Mouse (Mus musculus) heart, embryonic 14.5 days (tissue): ENCODE results near the gene Palm3. TPM values are rescaled to one million over a fixed set of nuclear protein-coding genes. Genes with fewer than 3 reads are reported as not detected.
A peak's percentile ranks its signal among the peaks of the same experiment; 100 is the strongest.

Experiments
- ATAC-seq: fragments of 200-750 bp; cut with Nextera tagmentation; 2 replicates; pipeline ENCODE4 v1.8.0; 2017; ENCODE audit warnings: low read depth, moderate TSS enrichment; ENCODE audit not compliant: insufficient number of reproducible peaks, insufficient read depth, low FRiP score
- H3K27ac ChIP-seq, 2 experiments: fragments of 200-500 bp in 1 of 2; fragments of 300-500 bp in 1 of 2; sonication (generic) in 1 of 2; replicated peaks in 1 of 2; 2 replicates each; pipeline ENCODE4 v1.5.1; 2012 to 2014; ENCODE audit warnings: low read depth in 2 of 2, low read length in 2 of 2, control low read depth in 1 of 2, mild to moderate bottlenecking in 1 of 2, mixed read lengths in 1 of 2; ENCODE audit not compliant: control insufficient read depth in 1 of 2, insufficient read depth in 1 of 2
- H3K27me3 ChIP-seq: fragments of 300-500 bp; sonication (generic); 2 replicates; pipeline ENCODE4 v1.6.1; 2014; ENCODE audit warnings: mild to moderate bottlenecking, low read length, control low read depth; ENCODE audit not compliant: control insufficient read depth, insufficient read depth
- H3K36me3 ChIP-seq: fragments of 300-500 bp; sonication (generic); 2 replicates; pipeline ENCODE4 v1.6.1; 2014; ENCODE audit warnings: mild to moderate bottlenecking, control low read depth, low read length, mixed read lengths; ENCODE audit not compliant: control insufficient read depth, insufficient read depth
- H3K4me1 ChIP-seq, 2 experiments: fragments of 200-500 bp in 1 of 2; fragments of 300-500 bp in 1 of 2; sonication (generic) in 1 of 2; 2 replicates each; pipeline ENCODE4 v1.6.1; 2012 to 2014; ENCODE audit warnings: low read length in 2 of 2, control low read depth in 1 of 2, mixed read lengths in 1 of 2; ENCODE audit not compliant: control insufficient read depth in 2 of 2, insufficient read depth in 2 of 2
- H3K4me2 ChIP-seq: fragments of 300-500 bp; sonication (generic); 2 replicates; pipeline ENCODE4 v1.6.1; 2014; ENCODE audit warnings: mild to moderate bottlenecking, low read length
- H3K4me3 ChIP-seq, 2 experiments: fragments of 200-500 bp in 1 of 2; fragments of 300-500 bp in 1 of 2; sonication (generic) in 1 of 2; 2 replicates each; pipeline ENCODE4 v1.5.1; 2012 to 2014; ENCODE audit warnings: low read length in 2 of 2, mild to moderate bottlenecking in 2 of 2, control low read depth in 1 of 2, low read depth in 1 of 2, moderate library complexity in 1 of 2; ENCODE audit not compliant: control insufficient read depth in 1 of 2, insufficient read depth in 1 of 2
- H3K9ac ChIP-seq: fragments of 300-500 bp; sonication (generic); 2 replicates; pipeline ENCODE4 v1.6.1; 2014; ENCODE audit warnings: mild to moderate bottlenecking, low read length
- H3K9me3 ChIP-seq: fragments of 300-500 bp; sonication (generic); 2 replicates; pipeline ENCODE4 v1.6.1; 2016; ENCODE audit warnings: low read length, control low read depth; ENCODE audit not compliant: control insufficient read depth
- WGBS: fragments of 180-500 bp; shearing (Covaris S2); extraction: QIAGEN DNeasy Blood & Tissue Kit; methylation state at CpG from one replicate; pipeline ENCODE4 v1.1.7; 2014; 5-methylcytosine and 5-hydroxymethylcytosine counted together
- polyA plus RNA-seq: library from polyadenylated mRNA; unstranded; fragments of >200 nt; fragmentation: Nextera tagmentation; extraction: Ambion mirVana; gene quantifications from 2 replicates; pipeline ENCODE4 v1.2.1, GENCODE M21; 2014

Gene Palm3
- polyA plus RNA-seq: 0.13 and 1.2 TPM in 2 replicates

- Histone ChIP-seq H3K27me3 (peaks cover 32% of the 10 kb centered on the region), H3K9me3 (peaks cover 1% of the 10 kb centered on the region; the same call in 1 of the 2 replicates), H3K9ac (no peak within 1 kb of the TSS), H3K4me2 (0 out of 2 replicates have a peak within 1 kb of the TSS, but pooled peaks have one; percentile 13), H3K4me3 (no peak within 1 kb of the TSS), H3K4me1 (peaks cover 22 to 38% of the 10 kb centered on the region in 2 experiments), H3K27ac (no peak within 1 kb of the TSS), H3K36me3 (no peaks in the 10 kb centered on the region)
- ATAC-seq: no peak
- 12% methylated on average over 18 of the region's 18 CpGs for WGBS
Observed at GRCm38 (mm10) chr8:84021096-84021495, at the start of gene Palm3. Gene Palm3 (plus strand): TSS chr8:84021471.

GRCm38 (mm10) chr8:83971661-83972060 lies 49.6 kb upstream of the Palm3 start:
- H3K9ac ChIP-seq: peak overlapping the region; percentile 87
- H3K9me3 ChIP-seq: no peaks in the 10 kb centered on the region
- peak overlapping the region; percentile 47 to 77; a peak in 2 of 4 replicates for H3K27ac ChIP-seq
- ATAC-seq: no peak
- WGBS: 75% methylated on average over 6 of the region's 6 CpGs
- H3K4me3 ChIP-seq: peak overlapping the region; percentile 84 to 96
- peak overlapping the region; percentile 86 for H3K4me2 ChIP-seq
- H3K4me1 ChIP-seq: peaks cover 10 to 32% of the 10 kb centered on the region in 2 experiments
- no peaks in the 10 kb centered on the region for H3K27me3 ChIP-seq
- H3K36me3 ChIP-seq: peaks cover 32% of the 10 kb centered on the region

- peak within 1 kb of the TSS; percentile 96 for H3K9ac ChIP-seq
Observed at GRCm38 (mm10) chr8:83972150-83973120, 48.8 kb upstream of the Palm3 start, which contains the start of gene Prkaca. Gene Prkaca (plus strand): TSS chr8:83972993.

GRCm38 (mm10) chr8:83973161-83974031 lies 47.9 kb upstream of the Palm3 start:
- Histone ChIP-seq H3K27ac (peak overlapping the region; percentile 49 to 82), H3K4me1 (peaks cover 27 to 49% of the 10 kb centered on the region in 2 experiments)

More at GRCm38 (mm10) chr8:83972150-83973120, 48.8 kb upstream of the Palm3 start, which contains the start of gene Prkaca:
- under 1% methylated on average over 84 of the region's 94 CpGs for WGBS
- Histone ChIP-seq H3K27ac (peak within 1 kb of the TSS; percentile 49 to 82), H3K9me3 (no peaks in the 10 kb centered on the region), H3K36me3 (peaks cover 25% of the 10 kb centered on the region), H3K4me3 (peak within 1 kb of the TSS; percentile 84 to 96), H3K4me2 (peak within 1 kb of the TSS; percentile 86), H3K4me1 (peaks cover 18 to 40% of the 10 kb centered on the region in 2 experiments), H3K27me3 (no peaks in the 10 kb centered on the region)
- peak; percentile 99 for ATAC-seq

GRCm38 (mm10) chr8:83974521-83974920 lies 46.8 kb upstream of the Palm3 start:
- WGBS: 46% methylated on average over 4 of the region's 4 CpGs
- peak overlapping the region; percentile 3 to 96; a peak in 1 of 4 replicates for H3K4me3 ChIP-seq
- H3K4me2 ChIP-seq: peak overlapping the region; percentile 84
- H3K9me3 ChIP-seq: no peaks in the 10 kb centered on the region
- H3K27ac ChIP-seq: peak overlapping the region in 1 of 2 experiments; percentile 82; a peak in 2 of 4 replicates
- peaks cover 32 to 59% of the 10 kb centered on the region in 2 experiments for H3K4me1 ChIP-seq
- ATAC-seq: no peak
- peak overlapping the region; percentile 96 for H3K9ac ChIP-seq
- no peaks in the 10 kb centered on the region for H3K27me3 ChIP-seq
- peaks cover 14% of the 10 kb centered on the region for H3K36me3 ChIP-seq

More at GRCm38 (mm10) chr8:83973161-83974031, 47.9 kb upstream of the Palm3 start:
- peak overlapping the region; percentile 84 for H3K4me2 ChIP-seq
- H3K36me3 ChIP-seq: peaks cover 18% of the 10 kb centered on the region
- WGBS: 1% methylated on average over 37 of the region's 37 CpGs
- peak overlapping the region; percentile 84 to 96 for H3K4me3 ChIP-seq
- ATAC-seq: peak; percentile 4; the same call in 1 of the 2 replicates
- H3K9me3 ChIP-seq: no peaks in the 10 kb centered on the region
- H3K27me3 ChIP-seq: no peaks in the 10 kb centered on the region
- H3K9ac ChIP-seq: peak overlapping the region; percentile 96

- Histone ChIP-seq H3K9me3 (no peaks in the 10 kb centered on the region), H3K4me1 (peaks cover 43 to 72% of the 10 kb centered on the region in 2 experiments), H3K4me3 (no peak overlapping the region), H3K4me2 (no peak overlapping the region), H3K27me3 (no peaks in the 10 kb centered on the region), H3K27ac (no peak overlapping the region), H3K36me3 (peaks cover 18% of the 10 kb centered on the region), H3K9ac (no peak overlapping the region)
- no peak for ATAC-seq
- WGBS: 81% methylated on average over 4 of the region's 4 CpGs
Observed at GRCm38 (mm10) chr8:83976101-83976630, 45.1 kb upstream of the Palm3 start.
